ENCODE assay signal across 8 mouse cellular contexts in the genomic region with DNA sequence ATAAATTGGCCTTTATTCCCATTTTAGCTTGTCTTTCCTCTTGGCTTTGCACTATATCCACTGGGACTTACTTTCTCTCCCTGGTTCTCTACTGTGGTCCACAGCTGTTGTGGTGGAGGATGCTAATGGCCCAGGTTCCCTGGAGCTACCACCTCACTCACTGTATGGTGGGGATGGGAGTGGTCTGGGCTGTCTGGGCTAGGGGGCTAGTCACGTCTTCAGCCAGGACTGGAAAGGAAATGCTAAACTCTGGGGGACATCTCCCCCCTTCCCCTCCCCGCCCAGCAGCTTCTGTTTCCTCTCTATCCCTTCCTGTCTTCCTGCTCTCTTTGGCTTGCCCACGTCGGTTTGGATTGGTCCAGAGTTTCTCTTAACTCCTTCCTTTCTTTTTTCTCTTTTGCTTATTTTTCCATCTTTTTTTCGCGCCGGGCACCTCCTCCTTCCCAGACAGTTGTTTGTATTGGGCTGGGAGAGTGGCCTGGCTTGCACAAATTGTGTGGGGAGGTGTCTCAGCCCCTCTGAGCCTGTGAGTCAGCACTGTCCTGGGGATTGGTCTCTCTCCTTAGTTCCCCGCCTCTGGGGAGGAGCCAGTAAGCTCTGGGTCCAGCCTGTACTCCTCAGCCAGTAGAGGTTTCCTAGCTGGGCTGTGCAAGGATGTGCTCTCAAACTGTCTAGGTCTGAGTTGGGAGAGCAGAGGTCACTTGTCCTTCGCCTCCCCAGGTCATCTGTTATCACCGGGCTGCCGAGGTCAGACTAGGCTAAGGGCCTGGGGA. TPM values are rescaled to one million over a fixed set of nuclear protein-coding genes. Genes with fewer than 3 reads are reported as not detected.
DNase-seq lines count a peak whose midpoint lies in the region.

No protein-coding gene starts in this region.

- H3K4me3 ChIP-seq in hindbrain, embryonic 10.5 days: peak overlapping the region; percentile 54

- H3K9me3 ChIP-seq in hindbrain, embryonic 10.5 days: no peaks in the 10 kb centered on the region

- H3K27me3 ChIP-seq in hindbrain, embryonic 10.5 days (ENCODE audit: insufficient read depth, poor library complexity, severe bottlenecking): no peaks in the 10 kb centered on the region

- peaks cover 53% of the 10 kb centered on the region for H3K4me1 ChIP-seq in hindbrain, embryonic 10.5 days (replicated peaks)

- H3K27ac ChIP-seq in hindbrain, embryonic 10.5 days: peak overlapping the region; percentile 86

- 2% methylated on average over 11 of the region's 11 CpGs for WGBS in hindbrain, embryonic 10.5 days

- DNase-seq in Muller cell, postnatal 12 days (ENCODE audit: inconsistent ontology term): peak; percentile 93
- DNase-seq in cerebellum, postnatal 10 days: peak; percentile 70 to 72
- DNase-seq in frontal cortex, postnatal 10 days (ENCODE audit: low spot score in 2 of 2): peak; percentile 62 to 70
- DNase-seq in hindbrain, embryonic 10.5 days (ENCODE audit: low spot score): peak; percentile 77
- peak; percentile 59 to 66 for DNase-seq in layer of hippocampus, postnatal 36 days
- DNase-seq in lung, postnatal 10 days: peak; percentile 96
- peak; percentile 71 for DNase-seq in ovary, postnatal 36 days (ENCODE audit: low spot score)
- no peak for DNase-seq in thymus, postnatal 10 days (ENCODE audit: low spot score in 2 of 2)

- H3K36me3 ChIP-seq in hindbrain, embryonic 10.5 days: peaks cover 37% of the 10 kb centered on the region

RNA-seq across cellular contexts. Expression of a gene that starts 2.9 kb away (rescaled TPM):
- 58.3 and 68.1 TPM in 2 replicates for polyA plus RNA-seq in hindbrain, embryonic 10.5 days (2016; fragmentation: Nextera tagmentation; extraction: Ambion mirVana)
- 10 to 100 TPM; 12.1 to 12.4 TPM for total RNA-seq in layer of hippocampus, postnatal 36 days (2021)

RNA-seq across cellular contexts. Expression of a gene that starts 3.0 kb away (rescaled TPM):
- polyA plus RNA-seq in hindbrain, embryonic 10.5 days (2016; fragmentation: Nextera tagmentation; extraction: Ambion mirVana): 535 and 648 TPM in 2 replicates
- 1 to 10 TPM; 3.1 TPM for total RNA-seq in layer of hippocampus, postnatal 36 days (2021)

RNA-seq across cellular contexts. Expression of a gene that starts 8.8 kb away (rescaled TPM):
- polyA plus RNA-seq in hindbrain, embryonic 10.5 days (2016; fragmentation: Nextera tagmentation; extraction: Ambion mirVana): 46.0 and 50.4 TPM in 2 replicates
- total RNA-seq in layer of hippocampus, postnatal 36 days (2021): 10 to 100 TPM; 59.4 to 64.8 TPM

RNA-seq across cellular contexts. Expression of a gene that starts 9.5 kb away (rescaled TPM):
- 28.3 and 31.9 TPM in 2 replicates for polyA plus RNA-seq in hindbrain, embryonic 10.5 days (2016; fragmentation: Nextera tagmentation; extraction: Ambion mirVana)
- total RNA-seq in layer of hippocampus, postnatal 36 days (2021): 10 to 100 TPM; 35.8 to 39.2 TPM

RNA-seq across cellular contexts. Expression of a gene that starts 15.3 kb away (rescaled TPM):
- polyA plus RNA-seq in hindbrain, embryonic 10.5 days (2016; fragmentation: Nextera tagmentation; extraction: Ambion mirVana): 21.1 and 21.6 TPM in 2 replicates
- 10 to 100 TPM; 38.3 to 43.4 TPM for total RNA-seq in layer of hippocampus, postnatal 36 days (2021)

Comparison
In these comparisons a context has a peak if more than half of its experiments do, and no peak if none do; other contexts are left out.
1. DNase-seq: peak in Muller cell, postnatal 12 days (single experiment), cerebellum, postnatal 10 days (2 of 2), frontal cortex, postnatal 10 days (2 of 2), hindbrain, embryonic 10.5 days (single experiment), layer of hippocampus, postnatal 36 days (2 of 2), lung, postnatal 10 days (single experiment) and ovary, postnatal 36 days (single experiment); none in thymus, postnatal 10 days (0 of 2).